Mouse (Mus musculus) midbrain, embryonic 11.5 days (tissue): Measurements from ENCODE around the gene Haspin. TPM values are rescaled to one million over a fixed set of nuclear protein-coding genes. Genes with fewer than 3 reads are reported as not detected.
"Not testable (repeated sequence)": the region's sequence is repeated elsewhere in the genome, so short reads cannot be mapped to it uniquely, and the experiment has no call there.

Experiments
- ATAC-seq: fragments of 200-750 bp; cut with Nextera tagmentation; 2 replicates; pipeline ENCODE4 v1.8.0; 2017; ENCODE audit warnings: moderate TSS enrichment, moderate library complexity; ENCODE audit not compliant: low FRiP score
- DNase-seq: peaks from one replicate; pipeline ENCODE4 v3.0.0; 2015; ENCODE audit warnings: low spot score; ENCODE audit errors: missing footprints
- H3K27ac ChIP-seq: fragments of 300-500 bp; sonication (generic); 2 replicates; pipeline ENCODE4 v1.5.1; 2014; ENCODE audit warnings: low read depth, low read length
- H3K27me3 ChIP-seq: fragments of 300-500 bp; sonication (generic); 2 replicates; pipeline ENCODE4 v1.6.1; 2014; ENCODE audit warnings: mild to moderate bottlenecking, low read length, moderate library complexity, mixed read lengths; ENCODE audit not compliant: control insufficient read depth, insufficient read depth
- H3K36me3 ChIP-seq: fragments of 300-500 bp; sonication (generic); 2 replicates; pipeline ENCODE4 v1.6.1; 2014; ENCODE audit warnings: mild to moderate bottlenecking, low read length, moderate library complexity, mixed read lengths; ENCODE audit not compliant: control insufficient read depth, insufficient read depth
- H3K4me1 ChIP-seq: fragments of 300-500 bp; sonication (generic); 2 replicates; pipeline ENCODE4 v1.6.1; 2014; ENCODE audit warnings: low read length; ENCODE audit not compliant: control insufficient read depth, insufficient read depth
- H3K4me2 ChIP-seq: fragments of 300-500 bp; sonication (generic); 2 replicates; pipeline ENCODE4 v1.6.1; 2014; ENCODE audit warnings: mild to moderate bottlenecking, moderate library complexity
- H3K4me3 ChIP-seq: fragments of 300-500 bp; sonication (generic); 2 replicates; pipeline ENCODE4 v1.5.1; 2014; ENCODE audit warnings: low read depth, low read length
- H3K9ac ChIP-seq: fragments of 300-500 bp; sonication (generic); 2 replicates; pipeline ENCODE4 v1.6.1; 2014; ENCODE audit warnings: low read length
- H3K9me3 ChIP-seq: fragments of 300-500 bp; sonication (generic); 2 replicates; pipeline ENCODE4 v1.6.1; 2016; ENCODE audit warnings: low read length; ENCODE audit not compliant: control insufficient read depth
- whole genome bisulfite sequencing: fragments of 180-500 bp; shearing (Covaris S2); extraction: QIAGEN DNeasy Blood & Tissue Kit; methylation state at CpG from one replicate; pipeline ENCODE4 v1.1.7; 2014; 5-methylcytosine and 5-hydroxymethylcytosine counted together
- polyA plus RNA-seq: library from polyadenylated mRNA; unstranded; fragments of >200 nt; fragmentation: Nextera tagmentation; extraction: Ambion mirVana; gene quantifications from 2 replicates; pipeline ENCODE4 v1.2.1, GENCODE M21; 2014

The Haspin gene
- polyA plus RNA-seq, 1 experiment from 2014 or later, result 16.7 TPM

- DNase-seq, result no peak
- WGBS, result 86% methylated on average over 6 of the region's 6 CpGs
- no peaks in the 10 kb centered on the region for H3K27me3 ChIP-seq
These were observed 11.6 kb downstream of the Haspin start for GRCm38 (mm10) chr11:73126495-73126894.

DNA sequence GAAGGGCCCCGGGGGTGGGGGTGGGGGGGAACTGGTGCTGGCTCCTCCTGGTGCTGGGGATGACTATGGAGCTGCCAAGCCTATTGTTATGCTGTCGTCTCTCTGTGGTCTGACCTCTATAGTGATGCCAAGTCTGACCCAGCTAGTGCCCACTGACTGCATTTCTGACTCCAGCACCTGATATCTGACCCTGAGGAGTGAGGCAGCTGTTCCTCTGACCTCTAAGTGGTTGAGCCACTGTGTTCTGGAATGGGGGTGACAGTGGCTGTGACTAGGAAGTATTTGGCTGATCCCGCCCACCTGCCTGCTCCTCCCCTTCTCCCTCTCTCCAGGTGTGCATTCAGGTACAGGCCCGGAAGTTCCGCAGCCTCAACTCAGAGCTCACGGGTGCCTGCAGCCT lies 26.7 kb downstream of the Haspin start:
- Histone ChIP-seq H3K36me3 (no peaks in the 10 kb centered on the region), H3K4me1 (no peaks in the 10 kb centered on the region), H3K9me3 (no peaks in the 10 kb centered on the region), H3K27ac (no peak overlapping the region), H3K4me3 (no peak overlapping the region), H3K27me3 (no peaks in the 10 kb centered on the region), H3K4me2 (no peak overlapping the region), H3K9ac (no peak overlapping the region)
- WGBS, result 68% methylated on average over 6 of the region's 6 CpGs
- DNase-seq (no peak), ATAC-seq (no peak)

More at GRCm38 (mm10) chr11:73126495-73126894, 11.6 kb downstream of the Haspin start:
- H3K36me3 ChIP-seq, result peaks cover 6% of the 10 kb centered on the region; the same call in 1 of the 2 replicates
- ATAC-seq, result no peak
- no peaks in the 10 kb centered on the region for H3K9me3 ChIP-seq
- no peaks in the 10 kb centered on the region for H3K4me1 ChIP-seq
- H3K27ac ChIP-seq, result no peak overlapping the region
- H3K4me3 ChIP-seq, result no peak overlapping the region
- H3K9ac ChIP-seq, result no peak overlapping the region
- H3K4me2 ChIP-seq, result no peak overlapping the region

DNA sequence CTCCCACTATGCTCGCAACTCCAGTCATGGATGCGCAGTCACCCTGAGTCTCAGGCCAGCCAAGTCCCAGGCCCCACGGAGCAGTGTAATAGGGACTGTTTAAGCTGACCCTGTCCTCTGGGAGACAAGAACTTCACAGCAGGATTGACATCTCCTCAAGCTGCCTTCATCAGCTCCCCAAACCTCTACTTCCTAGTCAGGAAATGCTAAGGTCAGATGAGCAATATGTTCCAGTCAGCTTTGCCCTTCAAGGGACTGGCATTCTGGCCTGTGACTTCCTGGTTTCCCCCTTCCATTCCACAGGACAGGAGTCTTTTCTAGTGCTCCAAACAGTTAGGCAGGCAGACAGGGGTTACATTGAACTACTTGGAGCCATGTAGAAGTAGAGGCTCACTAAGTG lies 28.2 kb downstream of the Haspin start:
- Histone ChIP-seq H3K27me3 (no peaks in the 10 kb centered on the region), H3K9ac (no peak overlapping the region), H3K27ac (no peak overlapping the region), H3K4me2 (no peak overlapping the region), H3K4me3 (no peak overlapping the region), H3K4me1 (no peaks in the 10 kb centered on the region), H3K36me3 (no peaks in the 10 kb centered on the region), H3K9me3 (no peaks in the 10 kb centered on the region)
- ATAC-seq, result no peak
- 83% methylated on average over 3 of the region's 3 CpGs for WGBS
- DNase-seq, result no peak

GRCm38 (mm10) chr11:73108898-73109625 lies 29.0 kb downstream of the Haspin start:
- H3K9me3 ChIP-seq, result no peaks in the 10 kb centered on the region
- no peaks in the 10 kb centered on the region for H3K27me3 ChIP-seq
- no peak overlapping the region for H3K4me3 ChIP-seq
- no peak overlapping the region for H3K4me2 ChIP-seq
- 90% methylated on average over 14 of the region's 14 CpGs for WGBS
- no peak overlapping the region for H3K27ac ChIP-seq
- no peak overlapping the region for H3K9ac ChIP-seq
- ATAC-seq, result no peak
- no peaks in the 10 kb centered on the region for H3K4me1 ChIP-seq
- no peaks in the 10 kb centered on the region for H3K36me3 ChIP-seq
- DNase-seq, result no peak

GRCm38 (mm10) chr11:73108195-73108897 lies 29.7 kb downstream of the Haspin start:
- Histone ChIP-seq H3K36me3 (no peaks in the 10 kb centered on the region), H3K27ac (no peak overlapping the region), H3K4me2 (no peak overlapping the region), H3K4me3 (no peak overlapping the region), H3K9me3 (no peaks in the 10 kb centered on the region), H3K27me3 (no peaks in the 10 kb centered on the region), H3K9ac (no peak overlapping the region), H3K4me1 (no peaks in the 10 kb centered on the region)
- ATAC-seq (no peak), DNase-seq (no peak)
- 77% methylated on average over 5 of the region's 5 CpGs for WGBS

DNA sequence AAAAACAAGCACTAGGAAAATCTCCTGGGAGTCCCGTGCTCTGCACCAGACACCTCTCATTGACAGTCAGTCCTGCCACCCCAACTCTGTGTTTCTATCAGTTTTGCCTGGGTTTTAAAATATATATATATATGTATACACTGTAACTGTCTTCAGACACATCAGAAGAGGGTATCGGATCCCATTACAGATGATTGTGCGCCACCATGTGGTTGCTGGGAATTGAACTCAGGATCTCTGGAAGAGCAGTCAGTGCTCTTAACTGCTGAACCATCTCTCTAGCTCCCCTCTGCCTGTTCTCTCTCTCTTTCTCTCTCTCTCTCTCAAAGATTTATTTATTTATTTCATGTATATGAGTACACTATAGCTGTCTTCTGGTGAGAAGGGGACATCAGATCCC lies 30.7 kb downstream of the Haspin start:
- H3K4me2 ChIP-seq, H3K9ac ChIP-seq, DNase-seq, H3K36me3 ChIP-seq, H3K27me3 ChIP-seq, H3K9me3 ChIP-seq, ATAC-seq, H3K4me3 ChIP-seq, H3K4me1 ChIP-seq, H3K27ac ChIP-seq: not testable (repeated sequence)
- 50% methylated on average over 3 of the region's 3 CpGs for WGBS

DNA sequence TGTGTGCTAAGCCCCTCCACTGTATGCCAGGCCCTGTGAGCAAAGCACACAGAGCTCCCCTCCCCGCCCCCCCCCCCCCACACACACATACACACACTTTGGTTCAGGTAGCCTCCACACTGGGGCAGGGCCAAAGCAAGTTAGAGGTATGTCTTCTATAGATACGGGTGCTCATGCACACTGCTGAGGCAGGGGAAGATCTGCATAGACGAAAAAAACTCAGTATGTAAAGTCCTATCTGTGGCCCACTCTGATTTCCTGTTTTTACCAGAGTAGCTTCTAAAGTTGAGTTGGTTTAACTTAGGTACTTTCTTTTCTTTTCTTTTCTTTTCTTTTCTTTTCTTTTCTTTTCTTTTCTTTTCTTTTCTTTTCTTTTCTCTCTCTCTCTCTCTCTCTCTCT lies 32.8 kb downstream of the Haspin start:
- whole genome bisulfite sequencing, result 62% methylated on average over 3 of the region's 3 CpGs

DNA sequence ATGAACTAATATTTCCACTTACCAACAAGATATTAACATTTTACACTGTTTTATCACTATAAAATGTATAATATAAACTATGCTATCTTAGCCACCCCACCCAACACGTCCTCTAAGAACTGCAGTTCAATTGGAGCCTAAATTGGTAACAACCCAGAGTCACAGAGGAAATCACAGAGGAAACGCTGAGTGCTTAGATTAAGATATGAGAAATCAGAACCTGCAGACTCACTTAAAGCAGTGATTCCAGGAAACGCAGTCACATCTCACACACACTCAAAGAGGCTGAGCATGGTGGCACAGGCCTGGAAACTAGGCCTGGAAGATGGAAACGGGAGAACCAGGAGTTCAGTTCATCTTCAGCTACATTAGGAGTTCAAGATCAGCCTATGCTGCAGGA lies 36.8 kb downstream of the Haspin start:
- Histone ChIP-seq H3K9me3 (no peaks in the 10 kb centered on the region), H3K27ac (no peak overlapping the region), H3K4me1 (no peaks in the 10 kb centered on the region), H3K27me3 (no peaks in the 10 kb centered on the region), H3K4me3 (no peak overlapping the region), H3K36me3 (no peaks in the 10 kb centered on the region), H3K9ac (no peak overlapping the region), H3K4me2 (no peak overlapping the region)
- WGBS, result 82% methylated on average over 4 of the region's 4 CpGs
- DNase-seq (no peak), ATAC-seq (no peak)

More for the DNA sequence above, 32.8 kb downstream of the Haspin start:
- Histone ChIP-seq H3K36me3 (no peaks in the 10 kb centered on the region), H3K27ac (no peak overlapping the region), H3K9ac (no peak overlapping the region), H3K4me3 (no peak overlapping the region), H3K27me3 (no peaks in the 10 kb centered on the region), H3K9me3 (no peaks in the 10 kb centered on the region), H3K4me2 (no peak overlapping the region), H3K4me1 (no peaks in the 10 kb centered on the region)
- ATAC-seq (no peak), DNase-seq (no peak)

DNA sequence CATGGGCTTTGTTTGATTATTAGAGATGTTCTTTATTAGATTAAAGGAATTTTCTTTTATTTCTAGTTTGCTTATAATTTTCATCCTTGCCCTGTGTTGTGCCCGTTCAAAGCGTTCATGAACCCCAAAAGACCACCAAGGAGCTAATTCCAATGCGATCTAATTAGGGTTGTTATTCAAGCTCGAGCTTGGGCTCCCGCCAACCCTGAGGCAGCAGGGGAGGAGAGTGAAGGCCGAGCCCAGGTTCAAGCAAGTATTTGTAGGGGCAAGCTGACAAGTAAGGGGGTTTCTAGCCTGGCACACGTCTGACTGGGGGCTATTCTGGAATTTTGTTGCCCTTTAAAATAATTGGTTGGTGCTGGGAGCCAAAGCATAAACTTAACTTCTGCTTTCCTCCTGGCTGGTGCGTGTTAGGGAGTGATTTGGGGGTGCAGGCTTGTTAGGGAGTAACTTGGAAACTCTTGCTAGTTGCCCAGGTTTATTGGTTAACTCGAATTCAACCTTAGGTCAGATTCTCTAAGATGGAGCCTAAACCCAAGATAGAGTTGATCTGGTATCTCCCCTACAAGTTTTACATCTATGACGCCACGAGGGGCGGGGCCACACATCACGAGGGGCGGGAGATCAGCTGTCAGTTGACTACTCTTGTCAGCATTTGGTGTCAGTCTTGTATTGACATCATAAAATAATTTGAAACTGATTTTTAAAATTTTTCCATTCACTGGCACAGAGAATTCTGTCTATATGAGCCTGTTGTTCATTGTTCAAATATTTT lies 37.9 kb downstream of the Haspin start:
- no peaks in the 10 kb centered on the region for H3K27me3 ChIP-seq
- H3K4me1 ChIP-seq, result no peaks in the 10 kb centered on the region
- DNase-seq (no peak), ATAC-seq (no peak)
- 74% methylated on average over 14 of the region's 14 CpGs for WGBS
- no peak overlapping the region for H3K27ac ChIP-seq
- H3K4me3 ChIP-seq, result no peak overlapping the region
- no peak overlapping the region for H3K9ac ChIP-seq
- H3K36me3 ChIP-seq, result no peaks in the 10 kb centered on the region
- H3K4me2 ChIP-seq, result no peak overlapping the region
- H3K9me3 ChIP-seq, result no peaks in the 10 kb centered on the region
